Mouse (Mus musculus) liver, embryonic 11.5 days (tissue): ENCODE results near the gene Tnr. TPM values are rescaled to one million over a fixed set of nuclear protein-coding genes. Genes with fewer than 3 reads are reported as not detected.

ENCODE experiments used
- ATAC-seq: fragments of 200-750 bp; cut with Nextera tagmentation; replicated peaks from 2 replicates; pipeline ENCODE4 v1.8.0; 2017; ENCODE audit warnings: moderate number of reproducible peaks, mild to moderate bottlenecking, moderate TSS enrichment, moderate library complexity; ENCODE audit not compliant: low FRiP score
- DNase-seq: peaks from one replicate; pipeline ENCODE4 v3.0.0-alpha.2; 2017; ENCODE audit warnings: low spot score
- H3K27ac ChIP-seq: fragments of 300-500 bp; sonication (generic); 2 replicates; pipeline ENCODE4 v1.5.1; 2014; ENCODE audit warnings: mild to moderate bottlenecking, low read depth, low read length, control low read depth
- H3K27me3 ChIP-seq: fragments of 300-500 bp; sonication (generic); replicated peaks from 2 replicates; pipeline ENCODE4 v1.6.1; 2014; ENCODE audit warnings: low read length, mixed read lengths; ENCODE audit not compliant: control insufficient read depth, insufficient read depth
- H3K36me3 ChIP-seq: fragments of 300-500 bp; sonication (generic); 2 replicates; pipeline ENCODE4 v1.6.1; 2014; ENCODE audit warnings: mild to moderate bottlenecking, low read length, moderate library complexity, mixed read lengths; ENCODE audit not compliant: control insufficient read depth, insufficient read depth
- H3K4me1 ChIP-seq: fragments of 300-500 bp; sonication (generic); replicated peaks from 2 replicates; pipeline ENCODE4 v1.6.1; 2014; ENCODE audit warnings: low read length, mixed read lengths; ENCODE audit not compliant: control insufficient read depth, insufficient read depth
- H3K4me2 ChIP-seq: fragments of 300-500 bp; sonication (generic); 2 replicates; pipeline ENCODE4 v1.6.1; 2014; ENCODE audit warnings: mild to moderate bottlenecking, control low read depth, moderate library complexity
- H3K4me3 ChIP-seq: fragments of 300-500 bp; sonication (generic); 2 replicates; pipeline ENCODE4 v1.5.1; 2014; ENCODE audit warnings: low read depth, low read length, control low read depth
- H3K9ac ChIP-seq: fragments of 300-500 bp; sonication (generic); 2 replicates; pipeline ENCODE4 v1.6.1; 2014; ENCODE audit warnings: low read depth, low read length, control low read depth
- H3K9me3 ChIP-seq: fragments of 300-500 bp; sonication (generic); 2 replicates; pipeline ENCODE4 v1.6.1; 2016; ENCODE audit warnings: low read length, inconsistent platforms, mixed read lengths; ENCODE audit not compliant: control insufficient read depth
- WGBS: fragments of 180-500 bp; shearing (Covaris S2); extraction: QIAGEN DNeasy Blood & Tissue Kit; methylation state at CpG from one replicate; pipeline ENCODE4 v1.1.7; 2014; 5-methylcytosine and 5-hydroxymethylcytosine counted together
- polyA plus RNA-seq: library from polyadenylated mRNA; unstranded; fragments of >200 nt; fragmentation: Nextera tagmentation; extraction: Ambion mirVana; gene quantifications from 2 replicates; pipeline ENCODE4 v1.2.1, GENCODE M21; 2014

The Tnr gene
- polyA plus RNA-seq, 1 experiment from 2014 or later: 0.58 TPM

- Histone ChIP-seq H3K9ac (no peak overlapping the region), H3K9me3 (no peaks in the 10 kb centered on the region), H3K36me3 (no peaks in the 10 kb centered on the region), H3K4me1 (no peaks in the 10 kb centered on the region), H3K27ac (no peak overlapping the region), H3K27me3 (no peaks in the 10 kb centered on the region), H3K4me3 (no peak overlapping the region), H3K4me2 (no peak overlapping the region)
- ATAC-seq (no peak), DNase-seq (no peak)
- 25% methylated on average over 4 of the region's 4 CpGs for WGBS
Observed at GRCm38 (mm10) chr1:159517647-159518046, 5.9 kb upstream of the Tnr start.

GRCm38 (mm10) chr1:159519206-159519605, 4.4 kb upstream of the Tnr start:
- Histone ChIP-seq H3K4me1 (no peaks in the 10 kb centered on the region), H3K9ac (no peak overlapping the region), H3K9me3 (no peaks in the 10 kb centered on the region), H3K4me3 (no peak overlapping the region), H3K27ac (no peak overlapping the region), H3K4me2 (no peak overlapping the region), H3K36me3 (no peaks in the 10 kb centered on the region), H3K27me3 (no peaks in the 10 kb centered on the region)
- ATAC-seq: no peak
- WGBS: 61% methylated on average over 1 of the region's 1 CpGs
- no peak for DNase-seq

- ATAC-seq: no peak
- no peak for DNase-seq
- Histone ChIP-seq H3K36me3 (no peaks in the 10 kb centered on the region), H3K27me3 (peaks cover 2% of the 10 kb centered on the region; the same call in 1 of the 2 replicates), H3K4me2 (no peak overlapping the region), H3K4me3 (no peak overlapping the region), H3K27ac (no peak overlapping the region), H3K4me1 (no peaks in the 10 kb centered on the region), H3K9me3 (no peaks in the 10 kb centered on the region), H3K9ac (no peak overlapping the region)
- WGBS: 72% methylated on average over 2 of the region's 2 CpGs
Observed at GRCm38 (mm10) chr1:159523069-159523468, 500 bp upstream of the Tnr start.

GRCm38 (mm10) chr1:159524051-159524549, 531 bp downstream of the Tnr start:
- Histone ChIP-seq H3K27me3 (peaks cover 2% of the 10 kb centered on the region; the same call in 1 of the 2 replicates), H3K4me2 (no peak overlapping the region), H3K36me3 (no peaks in the 10 kb centered on the region), H3K9ac (no peak overlapping the region), H3K9me3 (no peaks in the 10 kb centered on the region), H3K4me1 (no peaks in the 10 kb centered on the region), H3K27ac (no peak overlapping the region), H3K4me3 (no peak overlapping the region)
- no peak for ATAC-seq
- DNase-seq: peak; percentile 66
- 6% methylated on average over 18 of the region's 18 CpGs for WGBS

- Histone ChIP-seq H3K9ac (no peak overlapping the region), H3K4me1 (no peaks in the 10 kb centered on the region), H3K27me3 (no peaks in the 10 kb centered on the region), H3K36me3 (no peaks in the 10 kb centered on the region), H3K4me3 (no peak overlapping the region), H3K9me3 (no peaks in the 10 kb centered on the region), H3K27ac (no peak overlapping the region), H3K4me2 (no peak overlapping the region)
- no peak for ATAC-seq
- WGBS: 37% methylated on average over 4 of the region's 4 CpGs
- DNase-seq: no peak
Observed at GRCm38 (mm10) chr1:159532841-159533569, 9.4 kb downstream of the Tnr start.

GRCm38 (mm10) chr1:159535582-159535981, 12.0 kb downstream of the Tnr start:
- H3K27ac ChIP-seq: no peak overlapping the region
- no peaks in the 10 kb centered on the region for H3K4me1 ChIP-seq
- 14% methylated on average over 4 of the region's 4 CpGs for WGBS
- H3K9ac ChIP-seq: no peak overlapping the region
- no peaks in the 10 kb centered on the region for H3K36me3 ChIP-seq
- H3K4me2 ChIP-seq: no peak overlapping the region
- DNase-seq (no peak), ATAC-seq (no peak)
- H3K4me3 ChIP-seq: no peak overlapping the region
- no peaks in the 10 kb centered on the region for H3K27me3 ChIP-seq
- H3K9me3 ChIP-seq: no peaks in the 10 kb centered on the region

- H3K4me1 ChIP-seq: no peaks in the 10 kb centered on the region
- no peaks in the 10 kb centered on the region for H3K36me3 ChIP-seq
- no peak overlapping the region for H3K9ac ChIP-seq
- H3K4me2 ChIP-seq: no peak overlapping the region
- no peaks in the 10 kb centered on the region for H3K27me3 ChIP-seq
- H3K9me3 ChIP-seq: no peaks in the 10 kb centered on the region
- ATAC-seq (no peak), DNase-seq (no peak)
- H3K4me3 ChIP-seq: no peak overlapping the region
- no peak overlapping the region for H3K27ac ChIP-seq
Observed at GRCm38 (mm10) chr1:159537541-159537940, 14.0 kb downstream of the Tnr start.

GRCm38 (mm10) chr1:159538076-159538475, 14.5 kb downstream of the Tnr start:
- WGBS: 51% methylated on average over 7 of the region's 7 CpGs
- Histone ChIP-seq H3K4me1 (no peaks in the 10 kb centered on the region), H3K4me2 (no peak overlapping the region), H3K27me3 (no peaks in the 10 kb centered on the region), H3K9me3 (no peaks in the 10 kb centered on the region), H3K9ac (no peak overlapping the region), H3K27ac (no peak overlapping the region), H3K4me3 (no peak overlapping the region), H3K36me3 (no peaks in the 10 kb centered on the region)
- ATAC-seq (no peak), DNase-seq (no peak)

- H3K27me3 ChIP-seq: no peaks in the 10 kb centered on the region
- H3K9ac ChIP-seq: no peak overlapping the region
- no peak overlapping the region for H3K4me3 ChIP-seq
- H3K36me3 ChIP-seq: no peaks in the 10 kb centered on the region
- DNase-seq (no peak), ATAC-seq (no peak)
- 75% methylated on average over 9 of the region's 9 CpGs for WGBS
- H3K4me1 ChIP-seq: no peaks in the 10 kb centered on the region
- no peak overlapping the region for H3K4me2 ChIP-seq
- no peaks in the 10 kb centered on the region for H3K9me3 ChIP-seq
- no peak overlapping the region for H3K27ac ChIP-seq
Observed at GRCm38 (mm10) chr1:159545470-159546145, 22.0 kb downstream of the Tnr start.
